Mouse (Mus musculus): ENCODE data around the gene Nobox.

DNA sequence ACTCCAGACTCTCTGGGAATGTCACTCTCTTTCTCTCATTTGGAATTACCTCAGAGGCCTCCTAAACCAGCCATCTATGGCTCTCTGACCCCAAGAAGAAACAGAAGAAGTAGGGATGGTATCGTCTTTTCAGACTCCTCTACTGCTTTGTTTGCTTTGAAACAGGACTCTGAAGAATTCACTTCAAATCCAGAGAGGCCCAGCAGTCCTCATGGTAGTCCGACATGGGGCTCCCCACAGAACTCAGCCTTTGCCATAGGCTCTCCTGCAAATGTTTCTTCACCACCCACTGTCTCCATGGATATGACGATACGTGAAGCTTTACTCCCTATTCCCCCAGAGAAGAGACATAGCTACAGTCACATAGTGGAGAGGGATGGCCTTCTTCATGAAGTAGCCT lies 35.2 kb downstream of the Nobox start:
- TF ChIP-seq CTCF (IDR thresholded peaks at IDR 0.05; ENCODE audit: borderline replicate concordance, extremely low read depth, insufficient read depth, insufficient read length) (no peak), POLR2A (IDR thresholded peaks at IDR 0.05; ENCODE audit: borderline replicate concordance, extremely low read depth, insufficient read depth, insufficient read length, poor library complexity, severe bottlenecking) (no peak)

Measured in brain, embryonic 14.5 days (tissue).